16 mouse cellular contexts compared by ENCODE assay signal in the genomic region with DNA sequence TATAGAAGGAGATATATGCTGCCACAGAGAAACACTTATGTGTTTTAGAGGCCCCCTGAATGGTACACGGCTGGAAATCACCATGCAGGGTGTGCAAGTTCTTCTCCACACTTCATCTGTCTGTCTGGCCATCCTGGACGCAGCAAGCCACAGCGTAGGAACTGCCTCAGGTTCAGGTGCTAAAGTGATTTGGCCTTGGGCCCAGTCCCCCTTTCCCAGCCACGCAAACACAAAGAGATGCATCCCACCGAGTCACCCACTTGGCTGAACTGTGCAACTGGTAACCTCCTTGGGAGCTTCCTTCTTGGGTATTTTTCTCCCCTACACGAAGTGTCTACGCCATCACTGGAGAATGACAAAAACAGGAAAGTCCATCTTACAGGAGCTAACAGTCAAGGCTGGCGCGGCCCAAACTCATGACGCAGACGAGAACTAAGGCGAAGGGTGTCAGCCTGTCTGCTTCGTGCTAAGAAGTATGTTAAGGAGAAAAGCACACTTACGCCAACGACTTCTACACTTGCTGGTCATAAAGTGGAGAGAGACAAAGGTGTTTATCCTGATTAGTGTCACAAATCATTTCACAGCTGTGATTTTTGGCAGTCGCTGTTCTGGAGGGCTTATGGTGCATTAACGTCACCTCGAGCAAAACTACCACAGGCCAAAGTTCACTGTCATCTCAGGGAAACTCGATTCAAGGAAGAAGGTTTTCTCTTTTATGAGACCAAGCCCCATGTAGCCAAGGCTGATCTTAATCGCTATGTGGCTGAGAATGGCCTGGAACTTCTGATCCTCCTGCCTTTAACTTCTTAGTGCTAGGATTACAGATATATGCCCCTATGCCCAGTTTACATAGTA. TPM values are rescaled to one million over a fixed set of nuclear protein-coding genes. Genes with fewer than 3 reads are reported as not detected.
DNase-seq lines count a peak whose midpoint lies in the region.
"Had no signal": no experiment of that assay in that cellular context is flagged by ENCODE, and none has a peak within 500 bp of the region (broad histone marks: within the 10 kb centered on the region; RNA-seq: fewer than 3 reads in every experiment).

No protein-coding gene starts in this region.

- DNase-seq in gastrocnemius, postnatal 14 days, result peak; percentile 17
- DNase-seq in gastrocnemius, postnatal 10 days, result no peak
- DNase-seq in gastrocnemius, postnatal 25 days, result peak; percentile 51
- DNase-seq in heart, postnatal 36 days, result peak; percentile 34 to 57
- peak; percentile 34 for DNase-seq in skeletal muscle tissue, adult 2 months (ENCODE audit: low read depth, low spot score)
- no peak for DNase-seq in testis, postnatal 10 days (ENCODE audit: low spot score)
- DNase-seq in left cerebral cortex, postnatal 36 days (ENCODE audit: low spot score in 2 of 2), result no peak
- DNase-seq: adrenal gland, postnatal 25 days; cerebellum, adult 18-20 months; liver; lung, postnatal 10 days; midbrain, embryonic 14.5 days; spleen, adult 18-20 months; thymus, postnatal 36 days had no signal

- intact Hi-C loops in gastrocnemius, postnatal 14 days (cut with DNase I; ENCODE audit: low total_unique reads), result no loop called here
- intact Hi-C loops in heart, postnatal 36 days (cut with DNase I), result no loop called here
- intact Hi-C loops in left cerebral cortex, postnatal 36 days (cut with DNase I), result no loop called here

RNA-seq across cellular contexts. Expression of a gene that starts 30.2 kb away (rescaled TPM):
- 10 to 100 TPM; 31.4 to 38.9 TPM for total RNA-seq in gastrocnemius, postnatal 14 days (2021)
- 10 to 100 TPM; 42.8 to 43.1 TPM for total RNA-seq in gastrocnemius, postnatal 10 days (2021)
- 10 to 100 TPM in 1 of 2 experiments, 1 to 10 TPM in 1; 7.4 to 13.9 TPM for total RNA-seq in gastrocnemius, postnatal 25 days (2021)
- 10 to 100 TPM; 37.2 to 45.9 TPM for total RNA-seq in heart, postnatal 36 days (2021)
- total RNA-seq in left cerebral cortex, postnatal 36 days (2021), result 10 to 100 TPM; 48.3 to 60.6 TPM
- total RNA-seq: common myeloid progenitor, adult 5-6 weeks; G1E had no signal

Comparison
In these comparisons a context has a peak if more than half of its experiments do, and no peak if none do; other contexts are left out.
1. DNase-seq: peak in gastrocnemius, postnatal 14 days (single experiment), gastrocnemius, postnatal 25 days (single experiment), heart, postnatal 36 days (2 of 2) and skeletal muscle tissue, adult 2 months (single experiment); none in gastrocnemius, postnatal 10 days (single experiment), testis, postnatal 10 days (single experiment) and left cerebral cortex, postnatal 36 days (0 of 2).